8 mouse cellular contexts compared by ENCODE assay signal in the genomic region with DNA sequence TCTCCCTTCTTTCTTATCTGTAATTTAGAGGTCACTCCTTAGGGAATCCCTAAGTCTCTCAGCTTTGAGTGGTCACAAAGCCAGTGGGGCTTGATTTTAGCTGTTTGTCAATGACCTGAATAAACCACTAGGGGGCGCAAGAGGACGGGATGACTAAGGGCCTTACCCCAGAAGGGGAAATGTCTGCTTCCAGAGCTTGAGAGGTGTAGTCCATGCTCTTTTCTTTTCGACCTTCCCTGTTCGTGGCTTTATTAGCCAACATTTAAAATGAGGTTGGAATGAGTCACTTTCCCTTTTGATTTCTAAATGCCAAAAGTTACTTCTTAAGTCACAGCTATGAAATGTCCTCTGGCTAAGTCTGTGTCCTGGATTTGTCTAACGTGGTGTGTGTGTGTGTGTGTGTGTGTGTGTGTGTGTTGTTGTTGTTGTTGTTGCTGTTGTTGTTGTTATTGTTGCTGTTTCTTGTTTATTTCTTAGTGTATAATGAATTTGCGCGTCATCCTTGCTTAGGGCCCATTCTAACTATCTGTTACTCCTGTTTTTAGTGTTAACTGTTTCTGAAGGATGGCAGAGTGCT.
DNase-seq lines count a peak whose midpoint lies in the region; ATAC-seq and TF ChIP-seq lines count a peak whose summit lies in the region.

No protein-coding gene starts in this region.

- TF ChIP-seq EP300 in MEL (IDR thresholded peaks at IDR 0.05; ENCODE audit: low read depth in 1 of 2, low read length in 2 of 2) = 0 out of 4 replicates have a peak, but pooled peaks of 1 of the 2 experiments have one; percentile 11

- peak; percentile 76 for DNase-seq in MEL (ENCODE audit: low read depth, low spot score)
- DNase-seq in forebrain, postnatal 0 days = peak; percentile 89
- DNase-seq in hindbrain, embryonic 10.5 days (ENCODE audit: low spot score) = peak; percentile 67
- peak; percentile 52 for DNase-seq in layer of hippocampus, adult 9-11 months
- peak; percentile 85 for DNase-seq in lung, postnatal 25 days (ENCODE audit: low spot score)
- DNase-seq in retina, postnatal 1 day = peak; percentile 86
- peak; percentile 71 for DNase-seq in thymus, postnatal 4 days

- peak; percentile 89 for ATAC-seq in cerebellum, adult (ENCODE audit: insufficient number of reproducible peaks, low FRiP score, low TSS enrichment)
- ATAC-seq in forebrain, postnatal 0 days = peak; percentile 89

- 34% methylated on average over 7 of the region's 7 CpGs for WGBS in forebrain, postnatal 0 days
- WGBS in hindbrain, embryonic 10.5 days = 37% methylated on average over 7 of the region's 7 CpGs

- H3K36me3 ChIP-seq in MEL (ENCODE audit: control insufficient read depth in 1 of 2, insufficient read depth in 2 of 2, low read length in 2 of 2) = peaks cover 0 to 2% of the 10 kb centered on the region in 2 experiments; a peak in 1 of 4 replicates
- no peaks in the 10 kb centered on the region for H3K36me3 ChIP-seq in forebrain, postnatal 0 days (ENCODE audit: insufficient read depth)
- no peaks in the 10 kb centered on the region for H3K36me3 ChIP-seq in hindbrain, embryonic 10.5 days

- no peak overlapping the region for H3K27ac ChIP-seq in MEL (ENCODE audit: control insufficient read depth, low read depth, low read length)
- H3K27ac ChIP-seq in forebrain, postnatal 0 days (ENCODE audit: low read depth, low read length) = no peak overlapping the region
- H3K27ac ChIP-seq in hindbrain, embryonic 10.5 days = no peak overlapping the region

- no peak overlapping the region for H3K9ac ChIP-seq in MEL (ENCODE audit: control insufficient read depth, low read depth, low read length, poor library complexity, severe bottlenecking)
- no peak overlapping the region for H3K9ac ChIP-seq in forebrain, postnatal 0 days

- peak; percentile 61 to 85 (median 69) for TF ChIP-seq CTCF in MEL (IDR thresholded peaks at IDR 0.05 in 2 of 3, conservative IDR thresholded peaks at IDR 0.05 in 1 of 3; ENCODE audit: control insufficient read depth in 1 of 3, insufficient read depth in 1 of 3, low read depth in 2 of 3, low read length in 3 of 3, poor library complexity in 1 of 3, severe bottlenecking in 1 of 3)
- TF ChIP-seq CTCF in forebrain, postnatal 0 days (IDR thresholded peaks at IDR 0.05; ENCODE audit: low read depth) = peak; percentile 97

- peaks cover 2 to 3% of the 10 kb centered on the region in 2 experiments; a peak in 2 of 4 replicates for H3K27me3 ChIP-seq in MEL (ENCODE audit: control insufficient read depth in 1 of 2, insufficient read depth in 2 of 2, low read length in 2 of 2)
- no peaks in the 10 kb centered on the region for H3K27me3 ChIP-seq in forebrain, postnatal 0 days (ENCODE audit: insufficient read depth, low read length)
- H3K27me3 ChIP-seq in hindbrain, embryonic 10.5 days (ENCODE audit: insufficient read depth, poor library complexity, severe bottlenecking) = no peaks in the 10 kb centered on the region

- no peak overlapping the region for H3K4me3 ChIP-seq in MEL (ENCODE audit: control insufficient read depth in 1 of 2, insufficient read depth in 1 of 2, low read depth in 2 of 2, low read length in 2 of 2)
- H3K4me3 ChIP-seq in forebrain, postnatal 0 days (ENCODE audit: low read depth, low read length) = no peak overlapping the region
- no peak overlapping the region for H3K4me3 ChIP-seq in hindbrain, embryonic 10.5 days

- no peaks in the 10 kb centered on the region for H3K79me2 ChIP-seq in MEL (ENCODE audit: control insufficient read depth, insufficient read depth, low read length, poor library complexity)

- TF ChIP-seq POLR2A in MEL (IDR thresholded peaks at IDR 0.05; ENCODE audit: control insufficient read depth in 1 of 2, insufficient read depth in 1 of 2, low read depth in 1 of 2, low read length in 2 of 2, poor library complexity in 1 of 2) = no peak

- peaks cover 0 to 4% of the 10 kb centered on the region in 2 experiments; a peak in 1 of 4 replicates for H3K4me1 ChIP-seq in MEL (ENCODE audit: control insufficient read depth in 1 of 2, insufficient read depth in 2 of 2, low read length in 2 of 2)
- H3K4me1 ChIP-seq in forebrain, postnatal 0 days (ENCODE audit: insufficient read depth) = no peaks in the 10 kb centered on the region
- no peaks in the 10 kb centered on the region for H3K4me1 ChIP-seq in hindbrain, embryonic 10.5 days (replicated peaks)

- H3K4me2 ChIP-seq in forebrain, postnatal 0 days (ENCODE audit: low read depth) = no peak overlapping the region; the same call in 1 of the 2 replicates

- peak; percentile 86 for TF ChIP-seq RAD21 in MEL (IDR thresholded peaks at IDR 0.05; ENCODE audit: low read depth, low read length)

- no peaks in the 10 kb centered on the region for H3K9me3 ChIP-seq in MEL (replicated peaks; ENCODE audit: insufficient read depth, low read length)
- H3K9me3 ChIP-seq in forebrain, postnatal 0 days (ENCODE audit: low read length) = no peaks in the 10 kb centered on the region
- no peaks in the 10 kb centered on the region for H3K9me3 ChIP-seq in hindbrain, embryonic 10.5 days

TF ChIP-seq in MEL, 35 proteins besides CTCF, POLR2A, EP300 and RAD21:
- TF ChIP-seq JUND (IDR thresholded peaks at IDR 0.05; ENCODE audit: low read depth, low read length) (no peak), USF1 (IDR thresholded peaks at IDR 0.05; ENCODE audit: low read depth, low read length) (no peak), MAZ (IDR thresholded peaks at IDR 0.05; ENCODE audit: low read depth, low read length) (0 out of 2 replicates have a peak, but pooled peaks have one; percentile 44), ZC3H11A (IDR thresholded peaks at IDR 0.05; ENCODE audit: low read depth, low read length) (peak; percentile 81), MXI1 (IDR thresholded peaks at IDR 0.05; ENCODE audit: low read depth, low read length) (no peak), CHD1 (IDR thresholded peaks at IDR 0.05; ENCODE audit: low read depth, low read length) (no peak), SMC3 (IDR thresholded peaks at IDR 0.05; ENCODE audit: low read depth, low read length) (peak; percentile 93)
